ENCODE assay signal across 8 mouse cellular contexts in the genomic region with DNA sequence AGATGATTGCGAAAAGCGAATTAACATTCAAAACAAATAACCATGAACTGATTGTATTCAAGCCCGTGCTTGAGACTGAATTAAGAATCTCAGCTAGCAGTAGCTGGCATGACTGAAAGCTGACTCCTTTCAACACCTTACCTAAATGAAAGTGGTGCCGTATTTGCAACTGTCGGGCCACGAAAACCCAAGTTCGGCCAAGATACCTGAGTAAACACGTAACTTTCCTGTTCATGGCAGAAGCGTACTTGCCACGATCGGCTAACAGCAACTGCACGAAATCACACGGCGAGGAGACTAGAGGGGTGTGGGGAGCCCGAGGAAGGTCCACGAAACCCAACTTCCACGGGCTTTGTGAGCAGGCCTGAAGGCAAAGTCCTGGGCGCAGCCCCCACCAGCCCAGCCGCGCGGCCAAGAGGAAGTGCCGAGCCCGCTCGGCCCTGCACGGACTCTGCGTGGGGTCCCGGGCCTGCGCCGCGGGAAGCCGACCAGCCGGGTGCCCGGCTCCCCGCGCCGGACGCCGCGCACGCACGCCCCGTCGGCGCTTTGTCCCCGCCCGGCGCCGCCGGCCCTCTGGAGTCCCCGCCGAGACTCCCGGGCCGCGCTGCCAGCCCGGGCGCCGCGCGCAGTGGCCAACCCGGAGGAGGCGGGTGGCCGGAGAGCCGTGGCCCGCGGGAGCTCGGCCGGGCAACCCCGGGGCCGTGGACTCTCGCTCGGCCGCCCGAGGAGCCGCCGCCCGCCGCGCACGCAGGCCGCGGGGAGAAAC. TPM values are rescaled to one million over a fixed set of nuclear protein-coding genes. Genes with fewer than 3 reads are reported as not detected.
A peak's percentile ranks its signal among the peaks of the same experiment; 100 is the strongest.
DNase-seq lines count a peak whose midpoint lies in the region; ATAC-seq and TF ChIP-seq lines count a peak whose summit lies in the region.

No protein-coding gene starts in this region.

- H3K27ac ChIP-seq in heart, embryonic 10.5 days: peak overlapping the region; percentile 100
- H3K27ac ChIP-seq in liver, embryonic 14.5 days: peak overlapping the region; percentile 43
- peak overlapping the region; percentile 91 for H3K27ac ChIP-seq in neural tube, embryonic 12.5 days

- no peaks in the 10 kb centered on the region for H3K9me3 ChIP-seq in heart, embryonic 10.5 days
- H3K9me3 ChIP-seq in liver, embryonic 14.5 days (ENCODE audit: control insufficient read depth, low read length): no peaks in the 10 kb centered on the region
- H3K9me3 ChIP-seq in neural tube, embryonic 12.5 days: no peaks in the 10 kb centered on the region

- H3K36me3 ChIP-seq in heart, embryonic 10.5 days: no peaks in the 10 kb centered on the region
- H3K36me3 ChIP-seq in liver, embryonic 14.5 days (replicated peaks; ENCODE audit: control insufficient read depth, insufficient read depth, low read depth): no peaks in the 10 kb centered on the region
- no peaks in the 10 kb centered on the region for H3K36me3 ChIP-seq in neural tube, embryonic 12.5 days

- H3K4me2 ChIP-seq in liver, embryonic 14.5 days (ENCODE audit: low read depth): peak overlapping the region; percentile 68
- H3K4me2 ChIP-seq in neural tube, embryonic 12.5 days (replicated peaks): peak overlapping the region; percentile 60

- no peak for TF ChIP-seq CTCF in liver, embryonic 14.5 days (IDR thresholded peaks at IDR 0.05; ENCODE audit: low read depth)

- H3K4me1 ChIP-seq in heart, embryonic 10.5 days: peaks cover 13% of the 10 kb centered on the region; the same call in 1 of the 2 replicates
- peaks cover 12 to 20% of the 10 kb centered on the region in 2 experiments for H3K4me1 ChIP-seq in liver, embryonic 14.5 days (replicated peaks; ENCODE audit: control insufficient read depth in 2 of 2, insufficient read depth in 2 of 2, low read length in 1 of 2)
- H3K4me1 ChIP-seq in neural tube, embryonic 12.5 days: 0 out of 2 replicates have a peak, but pooled peaks cover 7% of the 10 kb centered on the region

- H3K27me3 ChIP-seq in heart, embryonic 10.5 days (ENCODE audit: insufficient read depth, poor library complexity, severe bottlenecking): no peaks in the 10 kb centered on the region
- no peaks in the 10 kb centered on the region for H3K27me3 ChIP-seq in liver, embryonic 14.5 days (ENCODE audit: control insufficient read depth, insufficient read depth, low read length)
- H3K27me3 ChIP-seq in neural tube, embryonic 12.5 days (replicated peaks): no peaks in the 10 kb centered on the region

- peak overlapping the region; percentile 92 for H3K4me3 ChIP-seq in heart, embryonic 10.5 days
- H3K4me3 ChIP-seq in liver, embryonic 14.5 days (ENCODE audit: insufficient read depth in 1 of 2, low read depth in 2 of 2, low read length in 2 of 2): peak overlapping the region; percentile 75 to 96
- H3K4me3 ChIP-seq in neural tube, embryonic 12.5 days: peak overlapping the region; percentile 93

- WGBS in heart, embryonic 10.5 days: 2% methylated on average over 73 of the region's 81 CpGs
- WGBS in liver, embryonic 14.5 days (ENCODE audit: insufficient replicate concordance): under 1% methylated on average over 61 of the region's 81 CpGs
- under 1% methylated on average over 79 of the region's 81 CpGs for WGBS in neural tube, embryonic 12.5 days

- peak; percentile 38 for ATAC-seq in liver, embryonic 14.5 days (ENCODE audit: insufficient read depth)
- peak; percentile 69 for ATAC-seq in neural tube, embryonic 12.5 days (ENCODE audit: low FRiP score, low read depth)

- TF ChIP-seq EP300 in liver, embryonic 14.5 days (IDR thresholded peaks at IDR 0.05; ENCODE audit: low read depth): no peak

- H3K9ac ChIP-seq in liver, embryonic 14.5 days (replicated peaks): peak overlapping the region; percentile 82
- peak overlapping the region; percentile 97 for H3K9ac ChIP-seq in neural tube, embryonic 12.5 days

- DNase-seq in 416B (ENCODE audit: low read depth) (peak; percentile 52), R1 (ENCODE audit: low read depth, low spot score) (peak; percentile 76)
- DNase-seq in embryo, embryonic 11.5 days (ENCODE audit: low read depth, low spot score): peak; percentile 39
- peak; percentile 85 for DNase-seq in heart, embryonic 10.5 days (ENCODE audit: low spot score)
- peak; percentile 65 for DNase-seq in kidney, adult 9 months
- no peak for DNase-seq in liver, embryonic 14.5 days (ENCODE audit: low read depth in 3 of 3, low spot score in 3 of 3)
- peak; percentile 49 for DNase-seq in thymus, postnatal 0 days (ENCODE audit: low spot score)

RNA-seq across cellular contexts. Expression of a gene that starts 0.8 kb away (rescaled TPM):
- 26.7 and 30.2 TPM in 2 replicates for polyA plus RNA-seq in heart, embryonic 10.5 days (2016; fragmentation: Nextera tagmentation; extraction: Ambion mirVana)
- polyA plus RNA-seq in liver, embryonic 14.5 days (2012; rRNA removed): 11.6 and 14.3 TPM in 2 replicates
- polyA plus RNA-seq in liver, embryonic 14.5 days (2014; fragmentation: Nextera tagmentation; extraction: Ambion mirVana): 16.8 and 17.7 TPM in 2 replicates
- polyA plus RNA-seq in neural tube, embryonic 12.5 days (2016; fragmentation: Nextera tagmentation; extraction: Ambion mirVana): 37.8 and 42.2 TPM in 2 replicates
- 14.5 and 16.9 TPM in 2 replicates for polyA plus RNA-seq in thymus, postnatal 0 days (2015; fragmentation: Nextera tagmentation; extraction: Ambion mirVana)

Comparison
In these comparisons a context has a peak if more than half of its experiments do, and no peak if none do; other contexts are left out.
1. DNase-seq: peak in 416B (single experiment), R1 (single experiment), embryo, embryonic 11.5 days (single experiment), heart, embryonic 10.5 days (single experiment), kidney, adult 9 months (single experiment) and thymus, postnatal 0 days (single experiment); none in liver, embryonic 14.5 days (0 of 3).
2. H3K27ac ChIP-seq: peak in every context shown above with its lines; median percentile 100 in heart, embryonic 10.5 days; 91 in neural tube, embryonic 12.5 days; 43 in liver, embryonic 14.5 days.
3. Peak in every context shown above with its lines, with median percentiles within 50 percentile points of each other: H3K4me3 ChIP-seq.